Mouse (Mus musculus): Measurements from ENCODE around the gene Ces1g.

DNA sequence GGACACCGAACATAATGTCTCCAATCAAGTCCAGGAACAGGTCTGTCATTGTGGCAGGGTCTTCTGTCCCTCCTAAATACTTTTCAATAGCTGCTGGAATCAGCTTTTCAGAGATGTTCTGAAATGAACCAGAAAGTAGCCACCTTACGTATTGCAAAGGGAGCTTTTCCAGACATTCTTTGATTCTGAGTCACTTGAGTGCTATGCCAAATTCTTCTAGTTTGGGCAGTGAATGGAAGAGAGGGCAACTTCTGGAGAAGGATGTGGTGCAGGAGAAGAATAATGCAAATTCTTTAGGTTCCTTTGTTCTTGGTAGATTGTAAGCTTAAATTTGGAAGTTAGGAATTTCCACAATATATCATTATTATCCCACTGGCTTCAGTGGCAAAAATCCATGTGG is 20.1 kb downstream of the Ces1g start:
- TF ChIP-seq POLR2A (IDR thresholded peaks at IDR 0.05; ENCODE audit: extremely low read depth, insufficient read depth, low read length) (no peak), CTCF (IDR thresholded peaks at IDR 0.05; ENCODE audit: extremely low read depth, insufficient read depth, low read length) (no peak)

Data from cortical plate, adult 2 months (tissue).